Mouse (Mus musculus) heart, embryonic 14.5 days (tissue): ENCODE measurements at regions not wholly inside any gene's neighbourhood (a gene's known extent, or its start where the extent isn't known, plus 50 kb on each side); places are given as distances from the start of the nearest gene placed in this dataset.

ENCODE experiments used
- ATAC-seq: fragments of 200-750 bp; cut with Nextera tagmentation; 2 replicates; pipeline ENCODE4 v1.8.0; 2017; ENCODE audit warnings: low read depth, moderate TSS enrichment; ENCODE audit not compliant: insufficient number of reproducible peaks, insufficient read depth, low FRiP score
- H3K27ac ChIP-seq, 2 experiments: fragments of 200-500 bp in 1 of 2; fragments of 300-500 bp in 1 of 2; sonication (generic) in 1 of 2; replicated peaks in 1 of 2; 2 replicates each; pipeline ENCODE4 v1.5.1; 2012 to 2014; ENCODE audit warnings: low read depth in 2 of 2, low read length in 2 of 2, control low read depth in 1 of 2, mild to moderate bottlenecking in 1 of 2, mixed read lengths in 1 of 2; ENCODE audit not compliant: control insufficient read depth in 1 of 2, insufficient read depth in 1 of 2
- H3K27me3 ChIP-seq: fragments of 300-500 bp; sonication (generic); 2 replicates; pipeline ENCODE4 v1.6.1; 2014; ENCODE audit warnings: mild to moderate bottlenecking, low read length, control low read depth; ENCODE audit not compliant: control insufficient read depth, insufficient read depth
- H3K36me3 ChIP-seq: fragments of 300-500 bp; sonication (generic); 2 replicates; pipeline ENCODE4 v1.6.1; 2014; ENCODE audit warnings: mild to moderate bottlenecking, control low read depth, low read length, mixed read lengths; ENCODE audit not compliant: control insufficient read depth, insufficient read depth
- H3K4me1 ChIP-seq, 2 experiments: fragments of 200-500 bp in 1 of 2; fragments of 300-500 bp in 1 of 2; sonication (generic) in 1 of 2; 2 replicates each; pipeline ENCODE4 v1.6.1; 2012 to 2014; ENCODE audit warnings: low read length in 2 of 2, control low read depth in 1 of 2, mixed read lengths in 1 of 2; ENCODE audit not compliant: control insufficient read depth in 2 of 2, insufficient read depth in 2 of 2
- H3K4me2 ChIP-seq: fragments of 300-500 bp; sonication (generic); 2 replicates; pipeline ENCODE4 v1.6.1; 2014; ENCODE audit warnings: mild to moderate bottlenecking, low read length
- H3K4me3 ChIP-seq, 2 experiments: fragments of 200-500 bp in 1 of 2; fragments of 300-500 bp in 1 of 2; sonication (generic) in 1 of 2; 2 replicates each; pipeline ENCODE4 v1.5.1; 2012 to 2014; ENCODE audit warnings: low read length in 2 of 2, mild to moderate bottlenecking in 2 of 2, control low read depth in 1 of 2, low read depth in 1 of 2, moderate library complexity in 1 of 2; ENCODE audit not compliant: control insufficient read depth in 1 of 2, insufficient read depth in 1 of 2
- H3K9ac ChIP-seq: fragments of 300-500 bp; sonication (generic); 2 replicates; pipeline ENCODE4 v1.6.1; 2014; ENCODE audit warnings: mild to moderate bottlenecking, low read length
- H3K9me3 ChIP-seq: fragments of 300-500 bp; sonication (generic); 2 replicates; pipeline ENCODE4 v1.6.1; 2016; ENCODE audit warnings: low read length, control low read depth; ENCODE audit not compliant: control insufficient read depth
- WGBS: fragments of 180-500 bp; shearing (Covaris S2); extraction: QIAGEN DNeasy Blood & Tissue Kit; methylation state at CpG from one replicate; pipeline ENCODE4 v1.1.7; 2014; 5-methylcytosine and 5-hydroxymethylcytosine counted together

DNA sequence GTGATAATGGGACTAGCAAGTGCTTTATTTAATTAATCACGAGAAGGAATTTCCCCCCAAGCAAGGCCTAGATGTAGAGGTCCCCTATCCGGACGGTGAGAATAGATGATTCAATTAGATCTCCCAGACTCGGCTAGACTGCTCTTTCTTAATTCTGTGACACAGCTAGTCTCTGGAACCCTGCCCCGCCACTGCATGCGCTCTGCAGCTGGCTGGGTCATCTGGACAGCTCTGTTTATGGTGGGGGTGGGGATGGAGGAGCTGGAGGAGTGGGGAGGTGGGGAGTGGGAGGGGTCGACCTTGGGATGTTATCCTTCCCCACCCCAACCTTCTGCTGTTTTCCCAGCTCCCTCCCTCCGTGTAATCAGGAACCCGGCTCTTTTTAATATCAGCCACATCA, 147.5 kb upstream of the Sfswap start:
- Histone ChIP-seq H3K9ac (no peak overlapping the region), H3K4me2 (no peak overlapping the region), H3K27me3 (no peaks in the 10 kb centered on the region), H3K4me3 (no peak overlapping the region), H3K36me3 (no peaks in the 10 kb centered on the region), H3K4me1 (no peaks in the 10 kb centered on the region), H3K9me3 (no peaks in the 10 kb centered on the region), H3K27ac (no peak overlapping the region)
- ATAC-seq, result no peak
- 21% methylated on average over 9 of the region's 9 CpGs for WGBS

- H3K4me1 ChIP-seq, result no peaks in the 10 kb centered on the region
- no peaks in the 10 kb centered on the region for H3K27me3 ChIP-seq
- H3K27ac ChIP-seq, result no peak overlapping the region
- no peak for ATAC-seq
- no peaks in the 10 kb centered on the region for H3K9me3 ChIP-seq
- H3K4me2 ChIP-seq, result no peak overlapping the region
- no peak overlapping the region for H3K9ac ChIP-seq
- no peaks in the 10 kb centered on the region for H3K36me3 ChIP-seq
- no peak overlapping the region for H3K4me3 ChIP-seq
- 77% methylated on average over 5 of the region's 5 CpGs for WGBS
These were observed 146.1 kb upstream of the Sfswap start for GRCm38 (mm10) chr5:129354877-129355276.

- no peaks in the 10 kb centered on the region for H3K4me1 ChIP-seq
- H3K36me3 ChIP-seq, result no peaks in the 10 kb centered on the region
- WGBS, result 43% methylated on average over 2 of the region's 2 CpGs
- H3K4me2 ChIP-seq, result no peak overlapping the region
- no peak for ATAC-seq
- no peaks in the 10 kb centered on the region for H3K9me3 ChIP-seq
- H3K27ac ChIP-seq, result no peak overlapping the region
- no peaks in the 10 kb centered on the region for H3K27me3 ChIP-seq
- no peak overlapping the region for H3K9ac ChIP-seq
- no peak overlapping the region for H3K4me3 ChIP-seq
These were observed 139.5 kb upstream of the Sfswap start for GRCm38 (mm10) chr5:129361527-129361926.

GRCm38 (mm10) chr5:129363189-129363588, 137.8 kb upstream of the Sfswap start:
- no peaks in the 10 kb centered on the region for H3K27me3 ChIP-seq
- WGBS, result 77% methylated on average over 10 of the region's 10 CpGs
- H3K4me1 ChIP-seq, result no peaks in the 10 kb centered on the region
- no peaks in the 10 kb centered on the region for H3K36me3 ChIP-seq
- H3K9ac ChIP-seq, result no peak overlapping the region
- ATAC-seq, result no peak
- no peak overlapping the region for H3K27ac ChIP-seq
- H3K4me3 ChIP-seq, result no peak overlapping the region
- no peaks in the 10 kb centered on the region for H3K9me3 ChIP-seq
- H3K4me2 ChIP-seq, result no peak overlapping the region

- Histone ChIP-seq H3K9me3 (no peaks in the 10 kb centered on the region), H3K4me3 (no peak overlapping the region), H3K4me1 (no peaks in the 10 kb centered on the region), H3K9ac (no peak overlapping the region), H3K27me3 (no peaks in the 10 kb centered on the region), H3K4me2 (no peak overlapping the region), H3K27ac (no peak overlapping the region), H3K36me3 (no peaks in the 10 kb centered on the region)
- no peak for ATAC-seq
- 70% methylated on average over 8 of the region's 8 CpGs for WGBS
These were observed 136.0 kb upstream of the Sfswap start for GRCm38 (mm10) chr5:129365026-129365425.

DNA sequence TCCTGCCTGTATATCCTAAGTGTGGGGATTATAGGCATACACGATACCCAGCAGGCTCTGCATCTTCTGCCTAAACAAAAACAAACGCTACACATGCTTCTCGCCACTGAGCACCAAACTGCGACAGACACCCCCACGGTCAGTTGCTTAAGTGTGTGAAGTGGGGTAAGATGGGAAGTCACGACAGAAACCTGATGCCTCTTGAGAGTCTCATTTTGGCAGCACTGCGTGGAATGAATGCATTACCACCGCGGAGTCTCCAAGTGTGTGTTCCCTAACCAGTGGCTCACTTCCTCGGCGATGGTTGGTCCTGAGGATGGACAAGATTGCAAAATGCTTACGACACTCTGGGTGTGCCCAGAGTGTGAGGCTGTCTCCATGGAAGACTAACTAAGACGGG, 133.8 kb upstream of the Sfswap start:
- no peaks in the 10 kb centered on the region for H3K4me1 ChIP-seq
- no peak overlapping the region for H3K4me3 ChIP-seq
- H3K27ac ChIP-seq, result no peak overlapping the region
- no peak for ATAC-seq
- H3K4me2 ChIP-seq, result no peak overlapping the region
- H3K9ac ChIP-seq, result no peak overlapping the region
- H3K36me3 ChIP-seq, result no peaks in the 10 kb centered on the region
- H3K9me3 ChIP-seq, result no peaks in the 10 kb centered on the region
- 62% methylated on average over 13 of the region's 13 CpGs for WGBS
- no peaks in the 10 kb centered on the region for H3K27me3 ChIP-seq

DNA sequence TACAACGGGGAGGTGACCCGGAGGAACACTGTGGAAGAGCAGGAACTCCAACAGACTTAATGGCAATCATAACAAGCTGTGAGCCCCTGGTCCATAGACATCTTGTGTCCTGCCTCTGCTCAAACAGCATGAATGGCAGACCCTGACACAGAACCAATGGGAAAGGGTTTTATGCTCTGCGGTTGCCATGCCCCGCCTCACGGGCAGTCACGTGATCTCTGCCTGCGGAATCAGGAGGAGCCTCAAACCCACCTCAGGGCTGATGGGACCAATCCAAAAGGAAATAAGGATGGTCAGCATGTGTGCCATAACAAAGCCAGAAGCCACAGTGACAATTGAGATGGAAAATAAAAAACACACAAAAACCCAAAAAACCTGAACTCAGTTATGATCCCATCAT, 120.2 kb upstream of the Sfswap start:
- no peak overlapping the region for H3K27ac ChIP-seq
- no peaks in the 10 kb centered on the region for H3K4me1 ChIP-seq
- no peaks in the 10 kb centered on the region for H3K27me3 ChIP-seq
- H3K9ac ChIP-seq, result no peak overlapping the region
- no peaks in the 10 kb centered on the region for H3K36me3 ChIP-seq
- H3K4me3 ChIP-seq, result no peak overlapping the region
- H3K9me3 ChIP-seq, result peaks cover 9% of the 10 kb centered on the region
- no peak overlapping the region for H3K4me2 ChIP-seq
- 91% methylated on average over 7 of the region's 7 CpGs for WGBS
- no peak for ATAC-seq

GRCm38 (mm10) chr5:129384976-129385375, 116.0 kb upstream of the Sfswap start:
- no peak for ATAC-seq

More at GRCm38 (mm10) chr5:129384976-129385375, 116.0 kb upstream of the Sfswap start:
- no peak overlapping the region for H3K9ac ChIP-seq
- peaks cover 0 to 5% of the 10 kb centered on the region in 2 experiments; a peak in 1 of 4 replicates for H3K4me1 ChIP-seq
- WGBS, result 85% methylated on average over 8 of the region's 8 CpGs
- H3K4me3 ChIP-seq, result no peak overlapping the region
- no peaks in the 10 kb centered on the region for H3K27me3 ChIP-seq
- H3K27ac ChIP-seq, result no peak overlapping the region
- no peak overlapping the region for H3K4me2 ChIP-seq
- no peaks in the 10 kb centered on the region for H3K36me3 ChIP-seq
- no peaks in the 10 kb centered on the region for H3K9me3 ChIP-seq
